Mouse (Mus musculus) embryonic facial prominence, embryonic 13.5 days (tissue): ENCODE measurements around the gene Ddx41. TPM values are rescaled to one million over a fixed set of nuclear protein-coding genes. Genes with fewer than 3 reads are reported as not detected.

Experiments used
- ATAC-seq: fragments of 200-750 bp; cut with Nextera tagmentation; 2 replicates; pipeline ENCODE4 v1.8.0; 2017; ENCODE audit warnings: low read depth; ENCODE audit not compliant: insufficient number of reproducible peaks, insufficient read depth, low FRiP score, low TSS enrichment
- H3K27ac ChIP-seq: fragments of 300-500 bp; sonication (generic); 2 replicates; pipeline ENCODE4 v1.5.1; 2015; ENCODE audit warnings: moderate library complexity, mild to moderate bottlenecking, inconsistent platforms
- H3K27me3 ChIP-seq: fragments of 300-500 bp; sonication (generic); 2 replicates; pipeline ENCODE4 v1.6.1; 2015; ENCODE audit warnings: mild to moderate bottlenecking, inconsistent platforms
- H3K36me3 ChIP-seq: fragments of 300-500 bp; sonication (generic); 2 replicates; pipeline ENCODE4 v1.6.1; 2015; ENCODE audit warnings: mild to moderate bottlenecking, inconsistent platforms
- H3K4me1 ChIP-seq: fragments of 300-500 bp; sonication (generic); 2 replicates; pipeline ENCODE4 v1.6.1; 2015; ENCODE audit warnings: inconsistent platforms
- H3K4me2 ChIP-seq: fragments of 300-500 bp; sonication (generic); 2 replicates; pipeline ENCODE4 v1.6.1; 2015; ENCODE audit warnings: moderate library complexity, mild to moderate bottlenecking, inconsistent platforms
- H3K4me3 ChIP-seq: fragments of 300-500 bp; sonication (generic); 2 replicates; pipeline ENCODE4 v1.5.1; 2015; ENCODE audit warnings: mild to moderate bottlenecking, inconsistent platforms
- H3K9ac ChIP-seq: fragments of 300-500 bp; sonication (generic); 2 replicates; pipeline ENCODE4 v1.6.1; 2015; ENCODE audit warnings: mild to moderate bottlenecking, inconsistent platforms
- H3K9me3 ChIP-seq: fragments of 300-500 bp; sonication (generic); 2 replicates; pipeline ENCODE4 v1.6.1; 2016; ENCODE audit warnings: inconsistent platforms
- WGBS: fragments of 180-500 bp; shearing (Covaris S2); methylation state at CpG from one replicate; pipeline ENCODE4 v1.1.7; 2015; ENCODE audit warnings: mixed read lengths; 5-methylcytosine and 5-hydroxymethylcytosine counted together
- polyA plus RNA-seq: library from polyadenylated mRNA; unstranded; fragments of >200 nt; fragmentation: Nextera tagmentation; extraction: Ambion mirVana; gene quantifications from 2 replicates; pipeline ENCODE4 v1.2.1, GENCODE M21; 2015

Gene Ddx41
- polyA plus RNA-seq, 1 experiment from 2014 or later = 80.0 TPM

DNA sequence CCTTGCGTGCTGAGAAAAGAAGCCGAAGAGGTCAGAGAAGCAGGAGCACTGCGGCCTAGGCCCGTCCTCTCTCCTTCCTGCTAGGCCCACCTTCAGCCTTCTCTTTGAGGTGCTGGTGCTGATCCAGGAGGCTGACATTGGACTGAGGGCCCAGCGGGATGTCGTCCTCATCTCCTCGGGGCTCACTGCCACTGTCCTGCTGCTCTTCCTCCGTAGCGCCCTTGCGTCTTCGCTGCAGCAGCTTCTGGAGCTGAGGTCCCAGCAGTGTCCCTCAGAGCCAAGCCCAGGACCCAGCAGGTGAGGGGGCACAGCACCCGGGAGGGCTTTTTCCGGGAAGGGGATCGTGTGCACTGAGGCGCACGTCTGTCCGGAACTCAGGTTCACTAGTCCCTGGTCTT is 663 bp downstream of the Ddx41 start:
- Histone ChIP-seq H3K27me3 (no peaks in the 10 kb centered on the region), H3K36me3 (peaks cover 78% of the 10 kb centered on the region), H3K4me1 (peaks cover 16% of the 10 kb centered on the region), H3K9ac (peak overlapping the region; percentile 91), H3K4me3 (peak overlapping the region; percentile 91), H3K27ac (peak overlapping the region; percentile 28; the same call in 1 of the 2 replicates), H3K9me3 (no peaks in the 10 kb centered on the region), H3K4me2 (peak overlapping the region; percentile 97)
- ATAC-seq = no peak
- 18% methylated on average over 17 of the region's 17 CpGs for WGBS

DNA sequence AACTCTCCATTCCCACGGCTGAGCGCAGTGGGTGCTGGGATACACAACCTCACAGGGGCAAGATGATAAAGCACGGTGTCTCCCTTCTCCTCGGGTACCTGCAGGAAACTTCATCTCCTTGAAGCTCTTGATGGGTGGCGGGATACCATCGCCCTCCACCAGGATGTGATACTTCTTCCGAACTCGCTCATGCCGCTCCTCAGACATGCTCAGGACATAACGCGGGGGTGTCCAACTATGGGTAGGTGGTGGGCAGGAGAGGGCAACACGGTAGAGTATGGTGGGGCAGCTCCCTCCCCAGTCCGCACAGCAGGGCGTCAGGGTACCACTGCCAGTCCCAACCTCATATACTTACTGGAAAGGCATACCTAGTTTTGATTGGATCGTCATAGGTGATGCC is 1.3 kb downstream of the Ddx41 start:
- WGBS = 91% methylated on average over 15 of the region's 15 CpGs
- peaks cover 78% of the 10 kb centered on the region for H3K36me3 ChIP-seq

DNA sequence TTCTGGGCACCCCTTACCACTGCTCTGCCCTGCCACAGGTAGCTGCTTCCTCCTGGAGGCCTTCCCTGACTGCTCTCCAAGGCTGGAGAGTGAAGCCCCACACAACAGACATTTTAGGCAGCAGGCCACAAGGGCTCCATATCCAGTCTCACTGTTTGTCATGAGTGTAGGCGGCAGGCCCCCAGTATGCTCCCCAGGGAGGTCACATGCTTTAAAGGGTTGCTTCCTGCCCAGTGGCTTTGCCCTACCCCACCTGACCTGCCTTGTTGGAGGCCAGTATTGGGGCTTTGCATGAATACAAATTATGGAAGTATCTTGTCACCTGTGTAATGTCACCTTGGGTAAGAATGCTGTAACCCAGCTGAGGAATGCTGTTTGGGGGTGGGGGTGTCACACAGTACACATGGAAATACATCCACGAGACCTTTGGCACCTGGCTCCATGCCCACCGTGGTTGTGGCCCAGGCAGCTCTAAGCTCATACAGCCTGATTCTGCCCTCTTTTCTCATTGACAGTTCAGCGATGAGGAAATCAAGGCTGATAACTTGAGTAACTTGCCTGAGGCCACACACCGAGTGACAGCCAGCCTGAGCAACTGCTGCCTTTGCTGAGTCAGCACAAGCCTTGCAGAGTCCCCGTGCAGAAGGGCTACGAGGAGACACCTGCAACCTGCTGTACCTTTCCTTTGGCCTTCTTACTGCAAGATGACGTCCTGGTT is 7.1 kb downstream of the Ddx41 start, which contains the start of gene Dok3:
TSS of gene Dok3 (minus strand) at position 99 of the 718 bp plus-strand sequence.
- H3K27me3 ChIP-seq = no peaks in the 10 kb centered on the region
- no peak for ATAC-seq
- no peaks in the 10 kb centered on the region for H3K4me1 ChIP-seq
- no peak within 1 kb of the TSS for H3K9ac ChIP-seq
- H3K4me3 ChIP-seq = no peak within 1 kb of the TSS
- no peaks in the 10 kb centered on the region for H3K9me3 ChIP-seq
- 74% methylated on average over 8 of the region's 8 CpGs for WGBS
- H3K4me2 ChIP-seq = no peak within 1 kb of the TSS
- no peak within 1 kb of the TSS for H3K27ac ChIP-seq
- peaks cover 56% of the 10 kb centered on the region for H3K36me3 ChIP-seq

More for the DNA sequence above, 1.3 kb downstream of the Ddx41 start:
- Histone ChIP-seq H3K9me3 (no peaks in the 10 kb centered on the region), H3K4me1 (peaks cover 16% of the 10 kb centered on the region), H3K4me3 (peak overlapping the region; percentile 91), H3K9ac (peak overlapping the region; percentile 91), H3K4me2 (peak overlapping the region; percentile 97), H3K27me3 (no peaks in the 10 kb centered on the region), H3K27ac (no peak overlapping the region)
- no peak for ATAC-seq

DNA sequence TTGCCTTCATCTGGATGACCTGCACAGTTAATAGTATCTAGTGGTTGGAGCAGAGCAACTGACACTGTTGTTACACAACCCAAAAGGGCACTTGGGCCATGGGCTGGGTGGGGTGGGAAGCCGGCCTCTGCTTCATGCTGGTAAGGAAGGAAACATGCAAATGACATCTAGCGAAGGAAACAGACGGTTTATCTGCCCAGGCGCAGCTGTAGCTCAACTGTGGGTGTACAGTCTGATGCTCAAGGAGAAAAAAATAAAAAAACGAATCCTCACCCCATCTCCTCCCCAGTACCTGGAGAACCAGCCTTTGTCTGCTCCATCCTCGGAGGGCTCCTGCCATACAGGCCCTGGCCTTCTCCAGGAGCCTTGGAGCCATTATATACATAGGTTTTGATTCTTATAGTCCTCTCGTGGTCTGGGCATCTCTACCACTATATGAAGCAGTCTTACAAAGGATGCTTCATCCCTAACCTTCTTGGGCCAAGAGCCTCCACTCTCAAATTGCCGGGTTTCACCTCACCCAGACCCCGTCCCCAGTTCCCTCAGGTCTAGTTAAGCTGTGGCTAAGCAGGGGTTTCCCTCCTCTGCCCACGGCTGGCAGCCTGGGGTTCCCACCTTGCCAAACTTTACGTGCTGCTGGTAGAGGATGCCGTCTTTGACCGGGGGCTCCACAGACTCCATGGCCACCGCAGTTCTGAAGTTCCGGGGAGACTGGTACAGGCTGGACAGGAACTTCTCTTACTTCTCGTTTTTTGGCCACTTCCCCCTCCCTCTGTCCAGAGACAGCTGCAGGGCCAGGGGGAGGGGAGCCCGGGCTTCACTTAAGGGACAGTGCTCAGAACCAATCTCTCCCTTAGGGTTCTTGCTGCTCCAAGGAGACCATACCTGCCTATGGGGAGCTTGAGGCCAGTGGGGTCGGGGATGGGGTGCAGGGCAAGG is 8.4 kb downstream of the Ddx41 start:
- WGBS = 82% methylated on average over 18 of the region's 18 CpGs
- H3K36me3 ChIP-seq = peaks cover 43% of the 10 kb centered on the region
- H3K4me2 ChIP-seq = no peak overlapping the region
- H3K9me3 ChIP-seq = no peaks in the 10 kb centered on the region
- no peak overlapping the region for H3K4me3 ChIP-seq
- no peak overlapping the region for H3K27ac ChIP-seq
- H3K27me3 ChIP-seq = no peaks in the 10 kb centered on the region
- ATAC-seq = no peak
- no peaks in the 10 kb centered on the region for H3K4me1 ChIP-seq
- H3K9ac ChIP-seq = no peak overlapping the region

DNA sequence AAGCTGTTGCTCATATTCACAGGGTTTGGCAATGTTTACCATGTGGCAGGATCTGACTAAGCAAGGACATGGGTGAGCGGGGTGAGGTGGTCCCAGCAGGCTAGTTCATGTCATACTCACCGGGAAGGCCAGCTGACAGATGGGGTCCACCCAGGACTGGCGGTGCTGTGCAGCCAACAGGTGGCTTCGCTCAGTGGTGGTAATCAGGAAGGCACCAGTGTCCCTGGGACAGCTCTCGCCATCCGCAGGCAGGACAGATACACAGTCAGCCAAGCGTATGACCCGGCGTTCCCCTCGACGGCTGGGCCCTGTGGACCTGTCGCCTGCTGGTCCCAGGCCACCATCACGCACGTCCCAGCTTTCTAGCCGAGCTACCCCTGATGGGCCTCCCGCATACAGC is 9.2 kb downstream of the Ddx41 start:
- no peak overlapping the region for H3K27ac ChIP-seq
- no peak for ATAC-seq
- H3K4me3 ChIP-seq = no peak overlapping the region
- WGBS = 87% methylated on average over 16 of the region's 16 CpGs
- H3K4me1 ChIP-seq = no peaks in the 10 kb centered on the region
- peaks cover 34% of the 10 kb centered on the region for H3K36me3 ChIP-seq
- H3K4me2 ChIP-seq = no peak overlapping the region
- H3K9me3 ChIP-seq = no peaks in the 10 kb centered on the region
- H3K27me3 ChIP-seq = no peaks in the 10 kb centered on the region
- no peak overlapping the region for H3K9ac ChIP-seq

DNA sequence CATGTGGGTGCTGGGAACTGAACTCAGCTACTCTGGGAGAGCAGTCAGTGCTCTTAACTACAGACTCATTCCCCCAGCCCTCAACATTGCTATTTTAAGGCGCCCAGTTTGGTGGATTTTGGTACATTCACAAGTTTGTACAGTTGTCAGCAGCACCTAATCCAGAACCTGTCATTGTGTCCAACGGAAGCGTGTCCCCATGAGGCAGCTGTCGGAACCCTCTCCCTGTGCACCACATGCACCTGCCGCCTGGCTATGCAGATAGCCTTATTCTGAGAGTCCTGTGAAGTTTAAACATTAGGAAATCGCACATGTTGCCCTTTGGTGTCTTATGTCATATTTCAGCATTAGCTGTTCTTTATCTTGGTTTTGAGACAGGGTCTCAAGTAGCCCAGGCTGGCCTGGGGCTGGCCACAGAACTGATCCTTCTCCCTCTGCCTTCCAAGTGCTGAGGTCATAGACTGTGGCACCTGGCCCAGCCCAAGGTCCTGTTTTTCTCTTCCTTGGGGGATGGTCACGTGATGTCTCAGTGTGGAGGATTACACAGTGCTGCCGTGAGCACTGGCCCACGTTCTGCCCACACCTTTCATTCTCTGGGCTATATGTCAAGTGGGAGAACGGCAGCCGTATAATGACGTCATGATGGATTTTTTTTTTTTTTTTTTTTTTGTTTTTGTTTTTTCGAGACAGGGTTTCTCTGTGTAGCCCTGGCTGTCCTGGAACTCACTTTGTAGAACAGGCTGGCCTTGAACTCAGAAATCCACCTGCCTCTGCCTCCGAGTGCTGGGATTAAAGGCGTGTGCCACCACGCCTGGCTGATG is 10.5 kb downstream of the Ddx41 start:
- Histone ChIP-seq H3K27me3 (no peaks in the 10 kb centered on the region), H3K9me3 (no peaks in the 10 kb centered on the region), H3K4me2 (no peak overlapping the region), H3K4me3 (no peak overlapping the region), H3K27ac (no peak overlapping the region), H3K4me1 (no peaks in the 10 kb centered on the region), H3K36me3 (peaks cover 21% of the 10 kb centered on the region), H3K9ac (no peak overlapping the region)
- 85% methylated on average over 16 of the region's 16 CpGs for WGBS
- no peak for ATAC-seq

DNA sequence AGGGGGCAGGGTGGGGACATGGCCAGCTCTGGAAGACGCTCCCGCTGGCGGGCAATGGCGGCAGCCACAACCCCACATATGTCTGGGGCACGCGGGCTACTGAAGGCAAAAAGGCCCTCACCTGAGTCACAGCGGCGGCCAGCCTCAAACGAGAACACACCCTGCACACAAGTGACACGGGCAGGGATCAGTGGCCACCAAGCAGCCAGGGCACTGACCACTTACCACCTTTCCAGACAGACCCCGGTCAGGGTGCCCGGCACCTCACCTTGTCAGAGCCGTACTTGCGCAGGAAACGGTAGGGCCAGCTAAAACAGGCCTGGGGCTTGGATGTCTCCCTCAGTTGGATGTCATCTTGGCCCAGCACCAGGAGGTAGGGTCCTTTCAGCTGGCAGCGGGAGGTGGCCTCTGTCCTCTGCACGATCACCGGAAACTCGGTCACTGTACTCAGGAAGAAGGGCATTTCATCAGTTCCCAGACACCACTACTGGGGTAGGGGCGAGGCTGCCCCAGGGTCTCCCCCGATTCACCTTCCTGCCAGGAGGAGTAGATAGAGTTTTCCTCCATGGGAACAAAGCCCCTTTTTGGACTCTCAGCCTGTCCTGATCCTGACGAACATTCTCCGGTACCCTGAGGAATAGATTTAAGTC is 12.4 kb downstream of the Ddx41 start:
- ATAC-seq = no peak
- no peak overlapping the region for H3K9ac ChIP-seq
- no peaks in the 10 kb centered on the region for H3K27me3 ChIP-seq
- no peak overlapping the region for H3K27ac ChIP-seq
- no peak overlapping the region for H3K4me3 ChIP-seq
- 88% methylated on average over 23 of the region's 23 CpGs for WGBS
- H3K36me3 ChIP-seq = peaks cover 3% of the 10 kb centered on the region
- H3K4me2 ChIP-seq = no peak overlapping the region
- no peaks in the 10 kb centered on the region for H3K9me3 ChIP-seq
- H3K4me1 ChIP-seq = no peaks in the 10 kb centered on the region

DNA sequence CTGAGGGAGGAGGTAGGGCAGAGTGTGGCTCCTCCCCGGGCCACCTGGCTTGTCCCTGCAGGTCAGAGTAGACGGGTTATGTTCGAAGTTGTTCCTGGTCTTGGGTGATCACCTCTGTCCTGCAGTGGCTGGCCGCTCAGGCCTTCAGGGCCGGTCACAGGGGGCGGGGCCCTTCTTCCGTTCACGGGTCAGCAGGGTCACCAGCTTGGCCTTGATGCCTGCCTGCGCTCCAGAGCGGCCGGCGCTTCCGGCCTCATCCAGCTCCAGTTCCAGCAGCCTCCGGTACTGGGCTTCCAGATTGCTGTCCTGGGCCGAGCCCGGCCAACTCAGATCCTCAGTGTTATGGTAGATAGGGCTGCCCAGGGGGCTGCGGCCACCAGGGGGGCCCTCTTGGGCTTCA is 13.2 kb downstream of the Ddx41 start:
- H3K27ac ChIP-seq = no peak overlapping the region
- H3K9ac ChIP-seq = no peak overlapping the region
- H3K27me3 ChIP-seq = no peaks in the 10 kb centered on the region
- no peak for ATAC-seq
- WGBS = 39% methylated on average over 17 of the region's 17 CpGs
- no peaks in the 10 kb centered on the region for H3K4me1 ChIP-seq
- no peaks in the 10 kb centered on the region for H3K9me3 ChIP-seq
- no peak overlapping the region for H3K4me2 ChIP-seq
- no peak overlapping the region for H3K4me3 ChIP-seq
- no peaks in the 10 kb centered on the region for H3K36me3 ChIP-seq

DNA sequence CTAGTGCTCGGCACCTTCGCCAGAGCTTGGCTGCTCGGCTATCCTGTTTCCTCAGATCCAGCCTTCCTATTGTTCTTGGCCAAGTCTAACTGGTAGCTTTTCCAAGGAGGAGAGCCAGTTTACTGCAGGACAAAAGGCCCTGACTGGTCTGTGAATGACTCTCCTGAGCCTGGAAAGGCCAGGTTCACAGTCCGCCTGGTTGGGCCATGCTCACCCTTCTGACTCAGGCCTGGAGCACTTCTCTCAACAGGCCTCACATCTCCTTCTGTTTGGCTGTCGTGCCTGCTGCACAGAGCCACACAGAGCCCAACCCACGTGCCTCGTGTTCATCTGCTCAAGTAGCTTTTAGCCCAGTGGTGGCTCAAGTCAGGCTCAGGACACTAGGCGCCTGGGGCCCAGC is 13.7 kb downstream of the Ddx41 start:
- ATAC-seq = no peak
- no peaks in the 10 kb centered on the region for H3K4me1 ChIP-seq
- 57% methylated on average over 8 of the region's 8 CpGs for WGBS
- H3K4me2 ChIP-seq = no peak overlapping the region
- H3K9ac ChIP-seq = no peak overlapping the region
- H3K36me3 ChIP-seq = no peaks in the 10 kb centered on the region
- no peak overlapping the region for H3K4me3 ChIP-seq
- no peaks in the 10 kb centered on the region for H3K9me3 ChIP-seq
- no peaks in the 10 kb centered on the region for H3K27me3 ChIP-seq
- H3K27ac ChIP-seq = no peak overlapping the region

DNA sequence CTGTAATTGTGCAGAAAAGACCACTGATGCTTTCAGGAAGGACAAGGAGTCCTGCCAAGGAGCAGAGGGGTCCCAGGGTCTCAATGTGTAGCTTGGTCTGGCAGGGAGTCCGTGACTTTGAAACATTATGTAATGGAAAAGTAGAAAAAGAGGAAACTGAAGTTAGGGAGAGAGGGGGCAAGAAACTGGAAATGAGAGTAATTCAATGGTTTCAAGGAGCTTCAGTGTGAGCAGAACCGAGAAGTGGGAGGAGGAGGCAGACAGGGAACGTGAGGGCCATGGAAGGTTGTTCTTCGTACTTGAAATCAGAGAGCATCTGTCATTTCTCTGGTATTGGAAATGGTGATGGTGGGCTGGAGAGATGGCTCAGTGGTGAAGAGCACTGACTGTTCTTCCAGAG is 16.9 kb downstream of the Ddx41 start:
- H3K4me1 ChIP-seq = no peaks in the 10 kb centered on the region
- no peaks in the 10 kb centered on the region for H3K27me3 ChIP-seq
- no peak overlapping the region for H3K4me2 ChIP-seq
- ATAC-seq = no peak
- no peak overlapping the region for H3K4me3 ChIP-seq
- no peaks in the 10 kb centered on the region for H3K9me3 ChIP-seq
- no peak overlapping the region for H3K9ac ChIP-seq
- no peak overlapping the region for H3K27ac ChIP-seq
- H3K36me3 ChIP-seq = no peaks in the 10 kb centered on the region
- WGBS = 76% methylated on average over 4 of the region's 4 CpGs

DNA sequence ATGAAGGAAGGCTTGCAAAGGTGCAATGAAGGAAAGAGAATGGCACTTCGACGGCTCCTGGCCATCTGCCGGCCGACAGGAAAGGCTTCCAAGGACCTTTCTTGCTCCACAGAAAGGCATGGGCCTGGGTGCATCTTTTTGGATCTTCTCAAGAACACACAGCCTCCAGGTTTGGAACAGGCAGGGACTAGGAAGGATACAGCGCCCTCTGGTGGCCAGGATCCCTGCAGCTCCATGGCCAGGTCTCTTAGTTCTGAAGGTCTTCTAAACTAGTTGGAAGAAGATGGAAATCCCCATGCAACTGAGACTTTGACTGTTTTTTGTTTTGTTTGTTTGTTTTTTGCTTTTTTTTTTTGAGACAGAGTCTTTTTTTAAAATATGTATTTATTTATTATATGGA is 19.5 kb downstream of the Ddx41 start:
- Histone ChIP-seq H3K4me3 (no peak overlapping the region), H3K9ac (no peak overlapping the region), H3K4me2 (no peak overlapping the region), H3K27me3 (no peaks in the 10 kb centered on the region), H3K4me1 (peaks cover 7% of the 10 kb centered on the region), H3K27ac (no peak overlapping the region), H3K36me3 (no peaks in the 10 kb centered on the region), H3K9me3 (no peaks in the 10 kb centered on the region)
- ATAC-seq = no peak
- WGBS = 5% methylated on average over 5 of the region's 5 CpGs
